Mouse (Mus musculus): ENCODE data around the gene Nckap5. TPM values are rescaled to one million over a fixed set of nuclear protein-coding genes. Genes with fewer than 3 reads are reported as not detected.

Nckap5 gene
- polyA plus RNA-seq, 1 experiment from 2014 or later: 12.1 TPM

GRCm38 (mm10) chr1:126568520-126569197 is 261.9 kb downstream of the Nckap5 start:
- Histone ChIP-seq H3K4me1 (0 out of 2 replicates have a peak, but pooled peaks cover 2% of the 10 kb centered on the region), H3K27ac (no peak overlapping the region), H3K4me2 (no peak overlapping the region), H3K36me3 (no peaks in the 10 kb centered on the region), H3K27me3 (no peaks in the 10 kb centered on the region), H3K9me3 (no peaks in the 10 kb centered on the region), H3K9ac (no peak overlapping the region), H3K4me3 (no peak overlapping the region)
- 90% methylated on average over 8 of the region's 8 CpGs for WGBS
- ATAC-seq (ENCODE audit: insufficient number of reproducible peaks, low FRiP score, low TSS enrichment, low read depth): no peak

GRCm38 (mm10) chr1:126565151-126565725 is 265.4 kb downstream of the Nckap5 start:
- no peak for ATAC-seq (ENCODE audit: insufficient number of reproducible peaks, low FRiP score, low TSS enrichment, low read depth)
- no peak overlapping the region for H3K4me2 ChIP-seq
- WGBS: 66% methylated on average over 3 of the region's 3 CpGs
- no peaks in the 10 kb centered on the region for H3K27me3 ChIP-seq
- H3K27ac ChIP-seq: no peak overlapping the region
- H3K4me3 ChIP-seq: no peak overlapping the region
- no peaks in the 10 kb centered on the region for H3K36me3 ChIP-seq
- H3K4me1 ChIP-seq: no peaks in the 10 kb centered on the region; the same call in 1 of the 2 replicates
- H3K9me3 ChIP-seq: no peaks in the 10 kb centered on the region
- no peak overlapping the region for H3K9ac ChIP-seq

GRCm38 (mm10) chr1:126560931-126561330 is 269.7 kb downstream of the Nckap5 start:
- WGBS: 27% methylated on average over 7 of the region's 7 CpGs
- ATAC-seq (ENCODE audit: insufficient number of reproducible peaks, low FRiP score, low TSS enrichment, low read depth): no peak
- Histone ChIP-seq H3K27ac (no peak overlapping the region), H3K4me1 (no peaks in the 10 kb centered on the region; the same call in 1 of the 2 replicates), H3K4me3 (no peak overlapping the region), H3K27me3 (no peaks in the 10 kb centered on the region), H3K36me3 (no peaks in the 10 kb centered on the region), H3K9me3 (no peaks in the 10 kb centered on the region), H3K4me2 (no peak overlapping the region), H3K9ac (no peak overlapping the region)

GRCm38 (mm10) chr1:126557791-126558294 is 272.8 kb downstream of the Nckap5 start:
- Histone ChIP-seq H3K9me3 (no peaks in the 10 kb centered on the region), H3K4me2 (no peak overlapping the region), H3K9ac (no peak overlapping the region), H3K4me3 (no peak overlapping the region), H3K27ac (no peak overlapping the region), H3K36me3 (no peaks in the 10 kb centered on the region), H3K27me3 (no peaks in the 10 kb centered on the region), H3K4me1 (no peaks in the 10 kb centered on the region; the same call in 1 of the 2 replicates)
- no peak for ATAC-seq (ENCODE audit: insufficient number of reproducible peaks, low FRiP score, low TSS enrichment, low read depth)
- 84% methylated on average over 12 of the region's 12 CpGs for WGBS

GRCm38 (mm10) chr1:126547979-126548378 is 282.6 kb downstream of the Nckap5 start:
- Histone ChIP-seq H3K27ac (no peak overlapping the region), H3K4me2 (no peak overlapping the region), H3K27me3 (no peaks in the 10 kb centered on the region), H3K4me3 (no peak overlapping the region), H3K9me3 (no peaks in the 10 kb centered on the region), H3K9ac (no peak overlapping the region), H3K4me1 (no peaks in the 10 kb centered on the region), H3K36me3 (no peaks in the 10 kb centered on the region)
- 69% methylated on average over 7 of the region's 7 CpGs for WGBS
- no peak for ATAC-seq (ENCODE audit: insufficient number of reproducible peaks, low FRiP score, low TSS enrichment, low read depth)

- 60% methylated on average over 4 of the region's 4 CpGs for WGBS
- no peak overlapping the region for H3K4me2 ChIP-seq
- no peak overlapping the region for H3K9ac ChIP-seq
- H3K4me3 ChIP-seq: no peak overlapping the region
- H3K4me1 ChIP-seq: no peaks in the 10 kb centered on the region
- no peaks in the 10 kb centered on the region for H3K36me3 ChIP-seq
- H3K27ac ChIP-seq: no peak overlapping the region
- H3K27me3 ChIP-seq: no peaks in the 10 kb centered on the region
- ATAC-seq (ENCODE audit: insufficient number of reproducible peaks, low FRiP score, low TSS enrichment, low read depth): no peak
- H3K9me3 ChIP-seq: no peaks in the 10 kb centered on the region
These were observed 286.1 kb downstream of the Nckap5 start for GRCm38 (mm10) chr1:126544471-126544870.

GRCm38 (mm10) chr1:126537223-126537757 is 293.3 kb downstream of the Nckap5 start:
- Histone ChIP-seq H3K36me3 (no peaks in the 10 kb centered on the region), H3K27me3 (no peaks in the 10 kb centered on the region), H3K4me2 (no peak overlapping the region), H3K4me1 (no peaks in the 10 kb centered on the region), H3K9ac (no peak overlapping the region), H3K27ac (no peak overlapping the region), H3K4me3 (no peak overlapping the region), H3K9me3 (no peaks in the 10 kb centered on the region)
- no peak for ATAC-seq (ENCODE audit: insufficient number of reproducible peaks, low FRiP score, low TSS enrichment, low read depth)
- WGBS: 83% methylated on average over 6 of the region's 6 CpGs

- 50% methylated on average over 1 of the region's 1 CpGs for WGBS
- H3K36me3 ChIP-seq: no peaks in the 10 kb centered on the region
These were observed 295.1 kb downstream of the Nckap5 start for GRCm38 (mm10) chr1:126535527-126535926.

GRCm38 (mm10) chr1:126534046-126534445 is 296.6 kb downstream of the Nckap5 start:
- Histone ChIP-seq H3K27ac (no peak overlapping the region), H3K36me3 (no peaks in the 10 kb centered on the region), H3K4me3 (no peak overlapping the region), H3K4me1 (no peaks in the 10 kb centered on the region), H3K9ac (no peak overlapping the region), H3K4me2 (no peak overlapping the region), H3K9me3 (no peaks in the 10 kb centered on the region), H3K27me3 (no peaks in the 10 kb centered on the region)
- WGBS: 87% methylated on average over 2 of the region's 2 CpGs
- no peak for ATAC-seq (ENCODE audit: insufficient number of reproducible peaks, low FRiP score, low TSS enrichment, low read depth)

More at GRCm38 (mm10) chr1:126535527-126535926, 295.1 kb downstream of the Nckap5 start:
- Histone ChIP-seq H3K27ac (no peak overlapping the region), H3K9ac (no peak overlapping the region), H3K4me2 (no peak overlapping the region), H3K9me3 (no peaks in the 10 kb centered on the region), H3K4me3 (no peak overlapping the region), H3K4me1 (no peaks in the 10 kb centered on the region), H3K27me3 (no peaks in the 10 kb centered on the region)
- no peak for ATAC-seq (ENCODE audit: insufficient number of reproducible peaks, low FRiP score, low TSS enrichment, low read depth)

GRCm38 (mm10) chr1:126528043-126528598 is 302.5 kb downstream of the Nckap5 start:
- Histone ChIP-seq H3K9ac (no peak overlapping the region), H3K4me2 (no peak overlapping the region), H3K4me3 (no peak overlapping the region), H3K9me3 (no peaks in the 10 kb centered on the region), H3K27ac (no peak overlapping the region), H3K27me3 (no peaks in the 10 kb centered on the region), H3K4me1 (no peaks in the 10 kb centered on the region), H3K36me3 (no peaks in the 10 kb centered on the region)
- ATAC-seq (ENCODE audit: insufficient number of reproducible peaks, low FRiP score, low TSS enrichment, low read depth): no peak
- 72% methylated on average over 7 of the region's 7 CpGs for WGBS

GRCm38 (mm10) chr1:126518067-126518466 is 312.5 kb downstream of the Nckap5 start:
- 0 out of 2 replicates have a peak, but pooled peaks cover 3% of the 10 kb centered on the region for H3K4me1 ChIP-seq
- H3K27ac ChIP-seq: no peak overlapping the region
- ATAC-seq (ENCODE audit: insufficient number of reproducible peaks, low FRiP score, low TSS enrichment, low read depth): no peak
- H3K36me3 ChIP-seq: no peaks in the 10 kb centered on the region
- no peak overlapping the region for H3K4me3 ChIP-seq
- H3K27me3 ChIP-seq: no peaks in the 10 kb centered on the region
- no peaks in the 10 kb centered on the region for H3K9me3 ChIP-seq
- WGBS: 77% methylated on average over 3 of the region's 3 CpGs
- H3K9ac ChIP-seq: no peak overlapping the region
- no peak overlapping the region for H3K4me2 ChIP-seq

GRCm38 (mm10) chr1:126517427-126517826 is 313.2 kb downstream of the Nckap5 start:
- Histone ChIP-seq H3K4me3 (no peak overlapping the region), H3K9me3 (no peaks in the 10 kb centered on the region), H3K36me3 (no peaks in the 10 kb centered on the region), H3K9ac (no peak overlapping the region), H3K27ac (no peak overlapping the region), H3K4me1 (0 out of 2 replicates have a peak, but pooled peaks cover 3% of the 10 kb centered on the region), H3K4me2 (no peak overlapping the region), H3K27me3 (no peaks in the 10 kb centered on the region)
- ATAC-seq (ENCODE audit: insufficient number of reproducible peaks, low FRiP score, low TSS enrichment, low read depth): no peak
- WGBS: 81% methylated on average over 1 of the region's 1 CpGs

Data from limb, embryonic 15.5 days (tissue).